Mouse (Mus musculus): ENCODE measurements around the gene Olfr1106. TPM values are rescaled to one million over a fixed set of nuclear protein-coding genes. Genes with fewer than 3 reads are reported as not detected.

Gene Olfr1106
- total RNA-seq (2021): not detected

DNA sequence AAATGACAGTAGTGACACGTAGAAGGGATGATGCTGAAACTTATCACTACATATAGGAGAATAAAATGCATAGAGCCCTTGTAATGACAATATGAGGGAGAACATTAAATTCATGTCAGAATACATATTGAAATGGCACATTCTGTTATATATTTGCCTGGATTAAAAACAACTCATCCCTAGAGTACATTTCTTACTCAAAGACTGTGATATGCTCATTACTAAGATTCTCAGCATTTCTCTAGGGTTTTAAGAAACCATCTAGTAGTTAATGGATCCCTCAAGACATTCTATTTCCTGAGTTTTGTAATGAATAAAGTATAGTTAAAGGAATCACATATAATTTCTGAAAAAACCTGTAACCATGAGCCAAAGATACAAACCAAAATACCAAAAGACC is at the start of gene Olfr1106:
Olfr1106 (minus strand) TSS at position 101 of the 400 bp plus-strand sequence.
- no peak for DNase-seq
- intact Hi-C loops (cut with DNase I): no loop called here

DNA sequence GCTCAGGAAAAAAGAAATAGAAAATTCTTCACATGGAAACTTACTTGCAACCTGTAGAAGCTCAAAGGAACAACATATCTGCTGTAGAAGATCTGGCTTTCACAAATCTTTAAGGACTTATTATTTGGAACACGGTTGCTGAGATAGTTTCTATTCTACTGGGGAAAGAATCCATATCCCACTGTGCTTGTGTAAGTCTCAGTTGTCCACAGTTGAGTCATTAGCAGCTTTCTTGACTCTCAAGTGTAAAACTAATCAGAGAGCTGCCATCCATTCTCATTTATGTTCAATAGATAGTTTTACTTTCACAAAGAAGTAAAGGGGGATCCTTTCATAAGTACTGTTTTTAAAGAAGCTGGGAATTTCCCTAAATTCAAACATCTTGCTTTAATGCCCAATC is 43.8 kb upstream of the Olfr1106 start, which contains the start of gene Olfr1109:
Olfr1109 (minus strand) TSS at position 101 of the 400 bp plus-strand sequence.
- intact Hi-C loops (cut with DNase I): no loop called here
- no peak for DNase-seq

DNA sequence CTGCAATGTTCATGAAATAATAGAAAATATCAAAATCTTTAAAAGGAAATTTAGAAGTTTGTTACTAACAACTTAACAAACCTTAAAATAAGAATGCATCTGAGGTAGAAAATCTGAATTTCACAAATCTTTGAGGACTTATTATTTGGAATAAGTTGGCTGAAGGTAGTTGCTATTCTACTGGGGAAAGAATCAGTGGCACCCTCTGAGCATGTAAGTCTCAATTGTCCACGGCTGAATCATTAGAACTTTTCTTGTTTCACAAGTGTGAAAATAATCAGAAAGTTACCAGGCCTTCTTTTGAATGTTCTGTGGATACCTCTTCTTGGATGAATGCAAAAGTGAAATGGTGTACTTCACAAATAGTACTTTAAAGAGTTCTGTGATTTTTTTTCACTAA is 23.6 kb upstream of the Olfr1106 start, which contains the start of gene Olfr1107:
Olfr1107 (minus strand) TSS at position 101 of the 400 bp plus-strand sequence.
- no peak for DNase-seq
- intact Hi-C loops (cut with DNase I): no loop called here

DNA sequence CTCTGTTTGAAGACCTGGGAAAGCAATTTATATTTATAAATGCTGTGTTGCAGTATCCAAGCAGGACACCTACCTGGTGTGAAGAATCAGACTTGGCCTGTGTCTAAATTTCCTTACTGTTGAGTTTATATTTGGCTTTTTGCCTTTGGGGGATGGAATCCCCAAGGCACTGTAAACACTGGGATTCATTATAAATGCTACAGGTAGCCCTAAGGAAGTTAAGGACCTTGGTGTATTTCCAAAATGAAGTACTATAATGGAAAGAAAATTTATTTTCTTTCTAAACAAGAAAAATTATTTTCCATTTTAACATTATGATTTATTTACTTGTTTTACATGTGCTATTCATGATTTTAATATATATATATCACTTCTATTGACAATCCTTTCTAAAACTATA is 15.6 kb downstream of the Olfr1106 start, which contains the start of gene Olfr1105:
Olfr1105 (minus strand) TSS at position 101 of the 400 bp plus-strand sequence.
- intact Hi-C loops (cut with DNase I): no loop called here
- no peak for DNase-seq

DNA sequence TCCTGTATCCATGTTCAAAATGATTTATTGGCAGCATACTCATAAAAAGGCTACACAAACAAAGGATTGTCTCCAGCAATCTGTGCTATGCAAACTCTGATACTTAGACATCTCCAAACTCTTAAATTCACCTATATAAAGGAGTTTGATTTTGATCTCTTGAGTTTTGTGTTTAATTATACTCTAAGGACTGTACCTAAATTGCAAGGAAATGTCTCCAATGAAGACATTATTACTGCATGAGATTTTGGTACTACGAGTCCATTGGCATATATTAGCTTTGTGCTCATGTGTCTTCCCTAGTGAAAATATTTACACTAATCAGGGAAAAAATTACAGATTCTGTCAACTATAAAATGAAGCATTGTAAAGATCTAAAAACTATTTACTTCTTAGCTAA is 25.1 kb downstream of the Olfr1106 start, which contains the start of gene Olfr1104:
Olfr1104 (minus strand) TSS at position 101 of the 400 bp plus-strand sequence.
- intact Hi-C loops (cut with DNase I): no loop called here
- DNase-seq: no peak

DNA sequence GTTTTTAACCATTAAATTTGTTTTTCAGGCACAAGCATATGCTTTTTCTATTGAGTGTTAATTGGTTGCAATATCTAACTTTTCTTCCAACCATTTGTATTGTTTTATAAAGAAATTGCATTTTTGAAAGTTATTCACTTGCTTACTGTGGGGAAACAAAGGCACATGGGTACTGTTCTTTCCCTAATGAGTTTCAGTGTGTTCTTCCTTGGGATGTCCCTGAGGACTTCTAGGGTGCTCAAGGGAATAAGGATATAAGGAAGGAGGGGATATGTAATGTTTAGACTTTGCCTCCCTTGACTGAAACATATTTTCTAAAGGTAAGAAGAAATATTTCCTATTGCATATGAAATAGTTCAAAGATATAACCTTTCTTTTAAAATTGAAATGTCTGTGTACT is 54.0 kb downstream of the Olfr1106 start, which contains the start of gene Olfr1102:
Olfr1102 (plus strand) TSS at position 301 of the 400 bp plus-strand sequence.
- intact Hi-C loops (cut with DNase I): no loop called here
- no peak for DNase-seq

Other genes with a start within 250 kb of the Olfr1106 start
- gene Olfr141, start 242.3 kb downstream of the Olfr1106 start, total RNA-seq (2021): not detected
- not detected for gene Olfr1094, start 227.6 kb downstream of the Olfr1106 start, total RNA-seq (2021)
- not detected for gene Olfr1095, start 200.6 kb downstream of the Olfr1106 start, total RNA-seq (2021)
- not detected for gene Gm13723, start 177.5 kb downstream of the Olfr1106 start, total RNA-seq (2021)
- gene Olfr1097, start 160.1 kb downstream of the Olfr1106 start, total RNA-seq (2021): not detected
- gene Olfr1098, start 127.7 kb downstream of the Olfr1106 start, total RNA-seq (2021): not detected
- gene Olfr1099, start 91.6 kb downstream of the Olfr1106 start, total RNA-seq (2021): not detected
- gene Olfr1100, start 72.3 kb downstream of the Olfr1106 start, total RNA-seq (2021): not detected
- gene Olfr1101, start 61.1 kb downstream of the Olfr1106 start, total RNA-seq (2021): not detected
- not detected for gene Olfr1102, start 53.9 kb downstream of the Olfr1106 start, total RNA-seq (2021)
- not detected for gene Olfr1104, start 25.2 kb downstream of the Olfr1106 start, total RNA-seq (2021)
- gene Olfr1105, start 15.7 kb downstream of the Olfr1106 start, total RNA-seq (2021): not detected
- not detected for gene Olfr1107, start 23.5 kb upstream of the Olfr1106 start, total RNA-seq (2021)
- gene Olfr1109, start 43.7 kb upstream of the Olfr1106 start, total RNA-seq (2021): not detected
- gene Olfr259, start 62.3 kb upstream of the Olfr1106 start, total RNA-seq (2021): not detected
- not detected for gene Olfr1110, start 88.0 kb upstream of the Olfr1106 start, total RNA-seq (2021)
- not detected for gene Olfr1111, start 100.4 kb upstream of the Olfr1106 start, total RNA-seq (2021)
- not detected for gene Olfr1112, start 135.5 kb upstream of the Olfr1106 start, total RNA-seq (2021)
- gene Olfr1113, start 156.7 kb upstream of the Olfr1106 start, total RNA-seq (2021): not detected
- not detected for gene Olfr1115, start 195.7 kb upstream of the Olfr1106 start, total RNA-seq (2021)
- gene Olfr1116, start 215.3 kb upstream of the Olfr1106 start, total RNA-seq (2021): not detected